Mouse (Mus musculus) spleen, adult 12 weeks (tissue): ENCODE results near the gene H2-DMb2.

Experiments
- DNase-seq: peaks from one replicate; pipeline ENCODE4 v3.0.0; 2022; ENCODE audit warnings: low spot score

H2-DMb2 gene

GRCm38 (mm10) chr17:34179913-34180859 lies 37.1 kb downstream of the H2-DMb2 start:
- DNase-seq = no peak

- no peak for DNase-seq
Measured at GRCm38 (mm10) chr17:34183564-34184219, 40.6 kb downstream of the H2-DMb2 start.

DNA sequence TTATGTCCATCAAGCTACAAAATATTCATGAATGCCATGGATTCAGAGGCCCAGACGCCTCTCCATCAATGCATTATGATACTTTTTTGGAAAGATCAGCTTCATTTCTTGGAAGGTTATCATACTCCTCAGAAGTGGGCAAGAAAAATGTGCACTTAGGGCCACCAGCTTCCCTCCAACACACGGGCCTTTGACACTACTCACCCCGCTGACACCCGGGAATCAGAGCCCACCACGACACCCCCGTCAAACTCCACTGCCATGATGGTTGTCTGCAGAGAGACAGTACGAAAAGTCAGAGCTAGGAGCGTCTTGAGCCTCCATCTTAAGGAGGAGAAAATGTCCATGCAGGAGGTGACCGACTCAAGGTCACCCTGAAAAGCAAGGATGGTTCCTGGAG lies 42.4 kb downstream of the H2-DMb2 start:
- DNase-seq = no peak

DNA sequence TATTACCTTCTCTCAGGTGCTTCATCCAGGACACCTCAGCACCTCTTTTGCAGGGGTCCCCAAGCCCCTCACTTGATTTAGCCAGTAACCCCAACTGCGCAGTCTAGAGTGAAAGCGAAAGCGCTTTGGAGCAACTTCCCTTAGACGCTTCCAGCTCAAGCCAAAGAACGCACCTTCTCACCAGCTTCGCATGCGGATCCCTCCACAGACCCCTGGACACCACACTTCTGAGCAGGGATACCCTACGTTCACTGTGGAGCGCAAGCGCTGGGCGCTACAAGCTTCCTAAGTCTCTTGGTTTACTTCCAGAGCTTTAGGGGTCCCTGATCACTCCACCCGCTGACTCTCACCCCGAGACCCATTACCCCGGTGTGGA lies 43.8 kb downstream of the H2-DMb2 start:
- no peak for DNase-seq

DNA sequence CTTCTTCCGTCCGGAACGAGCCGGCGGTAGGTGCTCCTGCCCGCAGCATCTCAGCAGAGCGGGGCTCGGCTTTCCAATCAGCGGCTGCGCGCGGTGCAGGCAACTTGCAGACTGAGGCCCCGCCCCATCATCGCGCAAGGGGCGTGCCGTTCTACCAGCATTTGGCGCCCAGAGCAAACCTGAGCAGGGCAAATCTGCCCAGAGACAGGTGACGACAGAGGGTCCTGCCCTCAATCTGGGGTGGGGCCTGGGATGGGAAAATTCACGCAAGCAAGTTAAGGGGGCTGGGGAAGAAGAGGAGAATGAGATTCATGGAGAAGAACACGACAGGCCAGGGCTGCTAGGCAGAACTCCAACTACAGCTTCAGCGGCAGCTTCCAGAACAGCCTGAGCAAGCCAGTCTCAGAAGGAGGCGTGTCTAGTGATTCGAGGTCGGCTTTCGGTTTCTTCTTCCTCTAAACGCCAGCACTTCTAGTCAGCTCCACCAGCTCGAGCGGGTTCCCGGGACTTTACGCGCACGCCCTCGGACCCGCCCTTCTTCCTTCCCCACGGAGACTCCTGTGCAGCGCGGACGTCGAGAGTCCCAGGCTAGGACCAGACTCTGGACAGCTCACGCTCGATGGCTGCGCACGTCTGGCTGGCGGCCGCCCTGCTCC lies 44.3 kb downstream of the H2-DMb2 start, which contains the start of the genes Tap1 and Psmb9:
Gene Tap1 (plus strand): TSS at position 293 of the 656 bp plus-strand sequence.
Gene Psmb9 (minus strand): TSS at position 504 of the 656 bp plus-strand sequence.
- DNase-seq = peak; percentile 95

DNA sequence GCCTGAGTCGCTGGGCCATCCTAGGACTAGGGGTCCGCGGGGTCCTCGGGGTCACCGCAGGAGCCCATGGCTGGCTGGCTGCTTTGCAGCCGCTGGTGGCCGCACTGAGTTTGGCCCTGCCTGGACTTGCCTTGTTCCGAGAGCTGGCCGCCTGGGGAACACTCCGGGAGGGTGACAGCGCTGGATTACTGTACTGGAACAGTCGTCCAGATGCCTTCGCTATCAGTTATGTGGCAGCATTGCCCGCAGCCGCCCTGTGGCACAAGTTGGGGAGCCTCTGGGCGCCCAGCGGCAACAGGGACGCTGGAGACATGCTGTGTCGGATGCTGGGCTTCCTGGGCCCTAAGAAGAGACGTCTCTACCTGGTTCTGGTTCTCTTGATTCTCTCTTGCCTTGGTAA lies 44.9 kb downstream of the H2-DMb2 start:
- peak; percentile 23 for DNase-seq

DNA sequence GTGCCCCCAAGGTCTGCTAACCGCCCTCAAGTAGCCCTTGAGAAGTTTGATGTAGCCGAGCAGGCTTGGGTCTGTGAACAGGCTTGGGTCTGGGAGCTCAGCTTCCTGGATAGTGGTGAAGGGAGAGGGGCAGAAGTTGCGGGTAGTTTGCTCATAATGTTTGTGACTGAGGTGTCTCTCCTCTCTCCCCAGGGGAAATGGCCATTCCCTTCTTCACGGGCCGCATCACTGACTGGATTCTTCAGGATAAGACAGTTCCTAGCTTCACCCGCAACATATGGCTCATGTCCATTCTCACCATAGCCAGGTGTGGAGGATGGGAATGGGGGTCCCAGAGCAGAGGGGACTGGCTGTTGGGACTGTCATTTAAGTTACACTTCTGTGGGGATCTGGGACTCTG lies 45.9 kb downstream of the H2-DMb2 start:
- DNase-seq = no peak

- no peak for DNase-seq
Measured at GRCm38 (mm10) chr17:34192852-34193251, 49.7 kb downstream of the H2-DMb2 start.

DNA sequence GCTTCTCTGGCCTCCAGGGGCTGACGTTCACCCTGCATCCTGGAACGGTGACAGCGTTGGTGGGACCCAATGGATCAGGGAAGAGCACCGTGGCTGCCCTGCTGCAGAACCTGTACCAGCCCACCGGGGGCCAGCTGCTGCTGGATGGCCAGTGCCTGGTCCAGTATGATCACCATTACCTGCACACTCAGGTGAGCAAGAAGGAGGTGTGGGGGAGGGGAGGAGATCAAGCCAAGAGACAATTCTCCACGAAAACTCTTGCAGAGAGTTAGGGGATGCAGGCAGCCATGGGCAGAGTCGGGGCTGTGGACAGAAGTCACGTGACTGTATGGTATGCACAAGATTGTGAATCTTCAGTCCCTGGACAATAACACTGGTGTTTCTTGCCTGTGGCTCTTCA lies 50.4 kb downstream of the H2-DMb2 start:
- no peak for DNase-seq

DNA sequence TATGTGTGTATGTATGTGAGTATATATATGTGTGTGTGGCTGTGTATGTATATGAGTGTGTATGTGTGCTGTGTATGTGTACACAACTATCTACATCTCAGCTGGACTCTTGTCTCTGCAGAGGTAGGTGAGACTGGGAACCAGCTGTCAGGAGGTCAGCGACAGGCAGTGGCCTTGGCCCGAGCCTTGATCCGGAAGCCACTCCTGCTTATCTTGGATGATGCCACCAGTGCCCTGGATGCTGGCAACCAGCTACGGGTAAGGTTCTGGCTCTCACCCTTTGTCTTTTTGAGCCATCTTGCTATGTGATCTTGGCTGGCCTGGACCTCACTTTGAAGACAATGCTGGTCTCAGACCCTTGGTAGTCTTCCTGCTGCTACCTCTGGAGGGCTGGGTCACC lies 51.6 kb downstream of the H2-DMb2 start:
- no peak for DNase-seq

DNA sequence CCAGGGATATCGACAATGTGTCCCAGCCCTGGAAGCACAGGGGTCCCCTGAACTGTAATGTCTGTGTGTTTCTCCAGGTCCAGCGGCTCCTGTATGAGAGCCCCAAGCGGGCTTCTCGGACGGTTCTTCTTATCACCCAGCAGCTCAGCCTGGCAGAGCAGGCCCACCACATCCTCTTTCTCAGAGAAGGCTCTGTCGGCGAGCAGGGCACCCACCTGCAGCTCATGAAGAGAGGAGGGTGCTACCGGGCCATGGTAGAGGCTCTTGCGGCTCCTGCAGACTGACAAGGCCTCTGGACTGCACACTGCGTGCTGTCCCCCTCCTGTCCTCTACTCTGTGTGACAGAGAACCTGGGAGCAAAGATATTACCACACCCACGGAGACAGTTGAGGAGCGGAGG lies 53.4 kb downstream of the H2-DMb2 start:
- DNase-seq = peak; percentile 38

DNA sequence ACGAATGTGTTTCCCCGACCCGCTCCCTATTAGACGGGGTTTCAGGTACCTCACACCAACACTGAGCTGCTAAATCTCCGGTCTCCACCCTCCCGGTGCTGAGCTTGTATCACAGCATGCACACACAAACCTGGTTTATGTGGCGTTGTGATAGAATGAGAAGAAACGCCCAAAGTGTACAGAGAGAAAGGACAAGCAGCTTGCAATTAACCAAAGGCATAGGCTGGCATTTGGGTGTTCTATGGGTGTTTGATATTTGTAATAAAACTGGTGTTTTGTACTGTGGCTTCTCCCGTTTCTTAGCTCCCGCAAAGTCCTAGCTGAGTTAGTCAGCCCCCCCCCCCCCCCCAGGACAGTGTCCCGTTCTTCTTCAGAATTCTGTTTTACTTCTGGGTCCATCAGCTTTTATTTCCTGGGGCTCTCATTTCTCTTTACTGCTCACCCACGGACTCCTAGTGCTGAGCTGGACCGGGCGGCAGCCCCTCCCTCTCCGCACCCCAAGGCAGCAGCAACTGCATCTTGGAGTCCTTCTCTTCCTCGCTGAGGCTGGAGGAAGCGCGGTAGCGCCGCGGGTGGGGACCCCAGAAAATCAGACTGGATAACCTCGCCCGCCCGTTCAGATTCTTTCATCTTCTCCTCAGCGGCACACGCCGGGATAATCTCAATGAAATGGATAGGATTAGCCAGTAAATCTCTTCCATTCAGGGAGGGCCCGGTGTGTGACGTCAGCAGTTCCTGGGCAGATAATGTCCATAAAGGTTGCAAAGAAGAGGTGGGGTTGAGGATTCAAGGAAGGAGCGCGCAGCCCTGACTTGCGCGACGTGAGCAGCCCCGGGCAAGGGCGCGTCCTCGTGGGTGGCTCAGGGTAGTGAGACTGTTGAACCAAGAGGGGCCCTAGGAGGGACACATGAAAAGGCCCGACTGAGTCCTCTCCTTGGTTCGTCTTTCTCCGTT lies 54.1 kb downstream of the H2-DMb2 start, which contains the start of gene Psmb8:
Gene Psmb8 (plus strand): TSS at position 781 of the 954 bp plus-strand sequence.
- peak; percentile 71 for DNase-seq

- DNase-seq = peak; percentile 49
Measured at GRCm38 (mm10) chr17:34197904-34198520, 54.9 kb downstream of the H2-DMb2 start.

DNA sequence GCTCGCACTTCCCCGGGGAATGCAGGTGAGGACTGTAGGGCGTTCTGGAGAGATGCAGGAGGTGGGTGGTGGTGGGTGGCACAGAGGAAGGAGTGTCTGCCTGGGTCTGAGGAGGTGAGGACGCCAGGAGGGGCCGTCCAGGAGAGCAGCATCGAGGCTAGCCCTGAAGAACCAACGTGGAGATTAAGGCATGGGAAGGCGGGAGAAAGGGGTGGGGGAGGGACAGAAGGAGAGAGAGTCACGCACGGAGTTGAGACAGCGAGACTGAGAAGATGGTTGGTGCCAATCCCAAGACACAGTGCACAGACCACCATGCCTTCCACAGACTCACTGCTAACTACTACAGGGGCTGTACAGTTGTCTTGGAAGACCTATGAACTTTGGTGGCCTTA lies 55.4 kb downstream of the H2-DMb2 start:
- no peak for DNase-seq

DNA sequence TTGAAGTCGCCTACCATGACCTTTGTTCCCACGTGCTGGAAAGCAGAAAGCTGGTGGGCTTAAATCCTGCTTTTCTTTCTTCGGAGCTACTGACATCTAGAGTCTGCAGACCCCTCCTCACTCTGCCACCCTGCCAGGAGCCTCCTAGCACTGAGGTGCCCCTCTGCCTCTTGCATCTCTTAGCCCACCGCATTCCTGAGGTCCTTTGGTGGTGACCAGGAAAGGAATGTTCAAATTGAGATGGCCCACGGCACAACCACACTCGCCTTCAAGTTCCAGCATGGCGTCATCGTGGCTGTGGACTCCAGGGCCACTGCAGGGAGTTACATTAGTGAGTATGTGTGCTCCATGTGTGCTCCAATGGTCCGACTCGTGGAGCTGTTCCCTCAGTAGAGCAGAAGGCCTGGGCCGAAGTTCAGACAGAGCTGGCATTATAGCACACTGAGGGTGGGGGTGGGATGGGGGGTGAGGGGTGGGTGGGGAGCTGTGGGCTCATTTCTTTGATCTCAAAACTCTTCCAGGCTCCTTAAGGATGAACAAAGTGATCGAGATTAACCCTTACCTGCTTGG lies 56.0 kb downstream of the H2-DMb2 start:
- DNase-seq = no peak

DNA sequence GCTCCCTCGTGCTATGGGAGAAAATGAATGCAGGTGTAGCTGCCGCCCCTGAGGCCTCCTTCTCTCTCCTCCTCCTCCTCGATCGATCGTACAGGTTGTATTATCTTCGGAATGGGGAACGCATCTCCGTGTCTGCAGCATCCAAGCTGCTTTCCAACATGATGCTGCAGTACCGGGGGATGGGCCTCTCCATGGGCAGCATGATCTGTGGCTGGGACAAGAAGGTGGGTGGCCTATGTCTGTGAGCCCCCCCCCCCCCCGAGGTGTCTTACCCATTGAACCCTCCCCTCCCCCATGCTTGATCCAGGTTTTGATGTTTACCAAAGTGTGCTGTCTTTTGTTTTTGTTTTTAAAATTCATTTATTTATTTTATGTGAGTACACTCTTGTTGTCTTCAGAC lies 56.9 kb downstream of the H2-DMb2 start:
- no peak for DNase-seq

- DNase-seq = no peak
Measured at GRCm38 (mm10) chr17:34200772-34201505, 57.8 kb downstream of the H2-DMb2 start.
